Mouse (Mus musculus) central nervous system, embryonic 18 days (tissue): ENCODE results near the gene Olfr788. TPM values are rescaled to one million over a fixed set of nuclear protein-coding genes. Genes with fewer than 3 reads are reported as not detected.

Source experiments
- polyA plus RNA-seq: library from polyadenylated mRNA; depleted of rRNA; stranded (reverse); fragments of >200 nt; gene quantifications from 2 replicates; pipeline ENCODE4 v1.2.3, GENCODE M21; 2012; rRNA removed

Olfr788 gene
- not detected in 2 replicates for polyA plus RNA-seq

GRCm38 (mm10) chr10:129470698-129471097 is at the start of gene Olfr788:
Olfr788 (plus strand) TSS chr10:129470998.

GRCm38 (mm10) chr10:129427006-129427405 is 43.8 kb upstream of the Olfr788 start, which contains the start of gene Olfr786:
Olfr786 (plus strand) TSS chr10:129427306.

DNA sequence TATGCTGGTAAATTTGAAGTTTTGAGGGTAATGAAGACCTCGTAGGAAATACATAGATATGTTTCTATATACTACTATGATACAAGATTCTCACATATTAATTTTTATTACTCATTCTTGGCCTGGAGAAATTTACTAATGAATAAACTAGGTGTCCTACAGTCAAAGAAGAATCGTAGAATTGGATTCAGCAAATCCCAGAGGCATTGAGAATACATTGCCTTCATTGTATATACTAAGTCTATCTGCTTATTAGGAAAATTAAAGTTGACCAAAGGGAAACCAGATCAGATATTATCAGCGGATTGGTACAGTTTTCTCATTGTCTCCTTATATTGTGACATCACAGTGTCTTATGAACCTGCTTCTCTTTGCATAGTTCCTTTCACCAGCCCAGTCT is 9.2 kb upstream of the Olfr788 start, which contains the start of gene Olfr787:
TSS of gene Olfr787 (plus strand) at position 301 of the 400 bp plus-strand sequence.

GRCm38 (mm10) chr10:129484452-129484851 is 13.7 kb downstream of the Olfr788 start, which contains the start of gene Olfr789:
Olfr789 (plus strand) TSS chr10:129484752.

GRCm38 (mm10) chr10:129498192-129498591 is 27.4 kb downstream of the Olfr788 start, which contains the start of gene Olfr790:
Olfr790 (plus strand) TSS chr10:129498492.

GRCm38 (mm10) chr10:129521492-129521891 is 50.7 kb downstream of the Olfr788 start, which contains the start of gene Olfr791:
Olfr791 (plus strand) TSS chr10:129521792.

Other genes starting within 250 kb of the Olfr788 start
- not detected in 2 replicates for gene Olfr774, start 234.8 kb upstream of the Olfr788 start, polyA plus RNA-seq
- gene Olfr775, start 222.6 kb upstream of the Olfr788 start, polyA plus RNA-seq, result not detected in 2 replicates
- gene Olfr776, start 211.9 kb upstream of the Olfr788 start, polyA plus RNA-seq, result not detected in 2 replicates
- gene Olfr777, start 199.5 kb upstream of the Olfr788 start, polyA plus RNA-seq, result not detected in 2 replicates
- not detected in 2 replicates for gene Olfr780, start 152.9 kb upstream of the Olfr788 start, polyA plus RNA-seq
- gene Olfr781, start 142.1 kb upstream of the Olfr788 start, polyA plus RNA-seq, result not detected in 2 replicates
- gene Olfr782, start 122.1 kb upstream of the Olfr788 start, polyA plus RNA-seq, result not detected in 2 replicates
- gene Olfr784, start 86.9 kb upstream of the Olfr788 start, polyA plus RNA-seq, result 0.07 and 0.08 TPM in 2 replicates
- not detected in 2 replicates for gene Olfr785, start 65.6 kb upstream of the Olfr788 start, polyA plus RNA-seq
- not detected in 2 replicates for gene Olfr786, start 43.7 kb upstream of the Olfr788 start, polyA plus RNA-seq
- not detected in 2 replicates for gene Olfr787, start 9.1 kb upstream of the Olfr788 start, polyA plus RNA-seq
- gene Olfr789, start 13.8 kb downstream of the Olfr788 start, polyA plus RNA-seq, result not detected in 2 replicates
- gene Olfr790, start 27.5 kb downstream of the Olfr788 start, polyA plus RNA-seq, result not detected in 2 replicates
- gene Olfr791, start 50.8 kb downstream of the Olfr788 start, polyA plus RNA-seq, result not detected in 2 replicates
- gene Olfr792, start 68.2 kb downstream of the Olfr788 start, polyA plus RNA-seq, result not detected in 2 replicates
- gene Olfr794, start 96.7 kb downstream of the Olfr788 start, polyA plus RNA-seq, result not detected in 2 replicates
- not detected in 2 replicates for gene Olfr796, start 141.6 kb downstream of the Olfr788 start, polyA plus RNA-seq
- not detected in 2 replicates for gene Olfr798, start 156.9 kb downstream of the Olfr788 start, polyA plus RNA-seq
- not detected in 2 replicates for gene Olfr799, start 166.5 kb downstream of the Olfr788 start, polyA plus RNA-seq
- gene Olfr800, start 186.7 kb downstream of the Olfr788 start, polyA plus RNA-seq, result not detected in 2 replicates
- not detected in 2 replicates for gene Olfr801, start 202.9 kb downstream of the Olfr788 start, polyA plus RNA-seq
- not detected in 2 replicates for gene Olfr802, start 217.2 kb downstream of the Olfr788 start, polyA plus RNA-seq
- gene Olfr803, start 223.3 kb downstream of the Olfr788 start, polyA plus RNA-seq, result not detected in 2 replicates
- not detected in 2 replicates for gene Olfr804, start 232.2 kb downstream of the Olfr788 start, polyA plus RNA-seq